Mouse (Mus musculus) liver, embryonic 11.5 days (tissue): Measurements from ENCODE around the gene Camta2. TPM values are rescaled to one million over a fixed set of nuclear protein-coding genes. Genes with fewer than 3 reads are reported as not detected.
A peak's percentile ranks its signal among the peaks of the same experiment; 100 is the strongest.

Source experiments
- ATAC-seq: fragments of 200-750 bp; cut with Nextera tagmentation; replicated peaks from 2 replicates; pipeline ENCODE4 v1.8.0; 2017; ENCODE audit warnings: moderate number of reproducible peaks, mild to moderate bottlenecking, moderate TSS enrichment, moderate library complexity; ENCODE audit not compliant: low FRiP score
- DNase-seq: peaks from one replicate; pipeline ENCODE4 v3.0.0-alpha.2; 2017; ENCODE audit warnings: low spot score
- H3K27ac ChIP-seq: fragments of 300-500 bp; sonication (generic); 2 replicates; pipeline ENCODE4 v1.5.1; 2014; ENCODE audit warnings: mild to moderate bottlenecking, low read depth, low read length, control low read depth
- H3K27me3 ChIP-seq: fragments of 300-500 bp; sonication (generic); replicated peaks from 2 replicates; pipeline ENCODE4 v1.6.1; 2014; ENCODE audit warnings: low read length, mixed read lengths; ENCODE audit not compliant: control insufficient read depth, insufficient read depth
- H3K36me3 ChIP-seq: fragments of 300-500 bp; sonication (generic); 2 replicates; pipeline ENCODE4 v1.6.1; 2014; ENCODE audit warnings: mild to moderate bottlenecking, low read length, moderate library complexity, mixed read lengths; ENCODE audit not compliant: control insufficient read depth, insufficient read depth
- H3K4me1 ChIP-seq: fragments of 300-500 bp; sonication (generic); replicated peaks from 2 replicates; pipeline ENCODE4 v1.6.1; 2014; ENCODE audit warnings: low read length, mixed read lengths; ENCODE audit not compliant: control insufficient read depth, insufficient read depth
- H3K4me2 ChIP-seq: fragments of 300-500 bp; sonication (generic); 2 replicates; pipeline ENCODE4 v1.6.1; 2014; ENCODE audit warnings: mild to moderate bottlenecking, control low read depth, moderate library complexity
- H3K4me3 ChIP-seq: fragments of 300-500 bp; sonication (generic); 2 replicates; pipeline ENCODE4 v1.5.1; 2014; ENCODE audit warnings: low read depth, low read length, control low read depth
- H3K9ac ChIP-seq: fragments of 300-500 bp; sonication (generic); 2 replicates; pipeline ENCODE4 v1.6.1; 2014; ENCODE audit warnings: low read depth, low read length, control low read depth
- H3K9me3 ChIP-seq: fragments of 300-500 bp; sonication (generic); 2 replicates; pipeline ENCODE4 v1.6.1; 2016; ENCODE audit warnings: low read length, inconsistent platforms, mixed read lengths; ENCODE audit not compliant: control insufficient read depth
- WGBS: fragments of 180-500 bp; shearing (Covaris S2); extraction: QIAGEN DNeasy Blood & Tissue Kit; methylation state at CpG from one replicate; pipeline ENCODE4 v1.1.7; 2014; 5-methylcytosine and 5-hydroxymethylcytosine counted together
- polyA plus RNA-seq: library from polyadenylated mRNA; unstranded; fragments of >200 nt; fragmentation: Nextera tagmentation; extraction: Ambion mirVana; gene quantifications from 2 replicates; pipeline ENCODE4 v1.2.1, GENCODE M21; 2014

Camta2 gene
- polyA plus RNA-seq, 1 experiment from 2014 or later: 13.1 TPM

GRCm38 (mm10) chr11:70656456-70656927 is 31.4 kb downstream of the Camta2 start:
- Histone ChIP-seq H3K27ac (peak overlapping the region; percentile 100), H3K4me3 (peak overlapping the region; percentile 100), H3K4me1 (peaks cover 44% of the 10 kb centered on the region), H3K9ac (peak overlapping the region; percentile 100), H3K27me3 (no peaks in the 10 kb centered on the region), H3K9me3 (no peaks in the 10 kb centered on the region), H3K36me3 (peaks cover 13% of the 10 kb centered on the region), H3K4me2 (peak overlapping the region; percentile 92)
- DNase-seq (no peak), ATAC-seq (no peak)
- WGBS: 11% methylated on average over 16 of the region's 16 CpGs

- peak; percentile 37 for ATAC-seq
- Histone ChIP-seq H3K27ac (peak overlapping the region; percentile 100), H3K36me3 (peaks cover 17% of the 10 kb centered on the region), H3K9me3 (no peaks in the 10 kb centered on the region), H3K4me3 (peak overlapping the region; percentile 100), H3K9ac (peak overlapping the region; percentile 100), H3K27me3 (no peaks in the 10 kb centered on the region), H3K4me1 (peaks cover 51% of the 10 kb centered on the region), H3K4me2 (peak overlapping the region; percentile 92)
- WGBS: under 1% methylated on average over 61 of the region's 61 CpGs
- peak; percentile 83 for DNase-seq
Measured at GRCm38 (mm10) chr11:70655571-70656455, 32.1 kb downstream of the Camta2 start.

- H3K27me3 ChIP-seq: no peaks in the 10 kb centered on the region
- peak overlapping the region; percentile 100 for H3K4me3 ChIP-seq
- no peaks in the 10 kb centered on the region for H3K9me3 ChIP-seq
- under 1% methylated on average over 48 of the region's 48 CpGs for WGBS
- H3K4me2 ChIP-seq: peak overlapping the region; percentile 92
- peak overlapping the region; percentile 100 for H3K9ac ChIP-seq
- DNase-seq (peak; percentile 85), ATAC-seq (peak; percentile 61)
- peaks cover 58% of the 10 kb centered on the region for H3K4me1 ChIP-seq
- peaks cover 23% of the 10 kb centered on the region for H3K36me3 ChIP-seq
- H3K27ac ChIP-seq: peak overlapping the region; percentile 100
Measured at GRCm38 (mm10) chr11:70654923-70655570, 32.9 kb downstream of the Camta2 start.

GRCm38 (mm10) chr11:70654198-70654922 is 33.5 kb downstream of the Camta2 start, which contains the start of gene Pfn1:
TSS of gene Pfn1 (minus strand) at chr11:70654644.
- Histone ChIP-seq H3K4me2 (peak within 1 kb of the TSS; percentile 92), H3K4me3 (peak within 1 kb of the TSS; percentile 100), H3K27me3 (no peaks in the 10 kb centered on the region), H3K27ac (peak within 1 kb of the TSS; percentile 100), H3K9ac (peak within 1 kb of the TSS; percentile 100), H3K9me3 (no peaks in the 10 kb centered on the region), H3K4me1 (peaks cover 65% of the 10 kb centered on the region), H3K36me3 (peaks cover 30% of the 10 kb centered on the region)
- WGBS: under 1% methylated on average over 60 of the region's 61 CpGs
- DNase-seq (peak; percentile 81), ATAC-seq (peak; percentile 55)

GRCm38 (mm10) chr11:70653345-70654197 is 34.3 kb downstream of the Camta2 start:
- Histone ChIP-seq H3K9me3 (no peaks in the 10 kb centered on the region), H3K4me3 (peak overlapping the region; percentile 100), H3K27ac (peak overlapping the region; percentile 100), H3K27me3 (no peaks in the 10 kb centered on the region), H3K36me3 (peaks cover 34% of the 10 kb centered on the region), H3K4me2 (peak overlapping the region; percentile 92), H3K9ac (peak overlapping the region; percentile 100), H3K4me1 (peaks cover 71% of the 10 kb centered on the region)
- ATAC-seq (peak; percentile 61), DNase-seq (peak; percentile 85)
- under 1% methylated on average over 62 of the region's 63 CpGs for WGBS

GRCm38 (mm10) chr11:70652884-70653344 is 35.0 kb downstream of the Camta2 start:
- no peaks in the 10 kb centered on the region for H3K9me3 ChIP-seq
- H3K36me3 ChIP-seq: peaks cover 34% of the 10 kb centered on the region
- peaks cover 69% of the 10 kb centered on the region for H3K4me1 ChIP-seq
- no peaks in the 10 kb centered on the region for H3K27me3 ChIP-seq
- peak overlapping the region; percentile 100 for H3K4me3 ChIP-seq
- 32% methylated on average over 6 of the region's 6 CpGs for WGBS
- peak overlapping the region; percentile 100 for H3K9ac ChIP-seq
- peak overlapping the region; percentile 100 for H3K27ac ChIP-seq
- DNase-seq (no peak), ATAC-seq (no peak)
- H3K4me2 ChIP-seq: peak overlapping the region; percentile 92

- H3K27ac ChIP-seq: peak overlapping the region; percentile 100
Measured at GRCm38 (mm10) chr11:70652029-70652883, 35.6 kb downstream of the Camta2 start.

More at GRCm38 (mm10) chr11:70652029-70652883, 35.6 kb downstream of the Camta2 start:
- H3K4me3 ChIP-seq: peak overlapping the region; percentile 100
- no peak for DNase-seq
- peaks cover 63% of the 10 kb centered on the region for H3K4me1 ChIP-seq
- no peak for ATAC-seq
- no peaks in the 10 kb centered on the region for H3K27me3 ChIP-seq
- H3K4me2 ChIP-seq: peak overlapping the region; percentile 92
- H3K9ac ChIP-seq: peak overlapping the region; percentile 100
- 52% methylated on average over 12 of the region's 12 CpGs for WGBS
- H3K9me3 ChIP-seq: no peaks in the 10 kb centered on the region
- H3K36me3 ChIP-seq: peaks cover 34% of the 10 kb centered on the region
